Mouse (Mus musculus) testis, adult 2 months (tissue): Measurements from ENCODE around the gene Arvcf. TPM values are rescaled to one million over a fixed set of nuclear protein-coding genes. Genes with fewer than 3 reads are reported as not detected.

Experiments used
- H3K27ac ChIP-seq: fragments of 200-500 bp; 2 replicates; pipeline ENCODE4 v1.5.1; 2012; ENCODE audit warnings: low read depth, low read length; ENCODE audit not compliant: control insufficient read depth, insufficient read depth
- H3K27me3 ChIP-seq: fragments of 200-500 bp; 2 replicates; pipeline ENCODE4 v1.6.1; 2012; ENCODE audit warnings: mild to moderate bottlenecking, low read length, moderate library complexity; ENCODE audit not compliant: control insufficient read depth, insufficient read depth
- H3K36me3 ChIP-seq: fragments of 200-500 bp; 2 replicates; pipeline ENCODE4 v1.6.1; 2012; ENCODE audit warnings: mild to moderate bottlenecking, low read length; ENCODE audit not compliant: control insufficient read depth, insufficient read depth
- H3K4me1 ChIP-seq: fragments of 200-500 bp; 2 replicates; pipeline ENCODE4 v1.6.1; 2012; ENCODE audit warnings: low read length; ENCODE audit not compliant: control insufficient read depth, insufficient read depth
- H3K4me3 ChIP-seq: fragments of 200-500 bp; 2 replicates; pipeline ENCODE4 v1.5.1; 2012; ENCODE audit warnings: low read depth, mild to moderate bottlenecking, low read length, moderate library complexity, mixed read lengths; ENCODE audit not compliant: control insufficient read depth
- CTCF ChIP-seq: fragments of 200-500 bp; IDR thresholded peaks from 2 replicates; pipeline ENCODE4 v1.5.1; 2012; ENCODE audit warnings: low read depth, mild to moderate bottlenecking, inconsistent platforms, low read length, moderate library complexity; ENCODE audit not compliant: control insufficient read depth, insufficient read depth, insufficient replicate concordance
- POLR2A ChIP-seq: fragments of 200-500 bp; IDR thresholded peaks from 2 replicates; pipeline ENCODE4 v1.6.1; 2012; ENCODE audit warnings: low read depth, mild to moderate bottlenecking, inconsistent platforms, low read length, moderate library complexity; ENCODE audit not compliant: control insufficient read depth
- polyA plus RNA-seq: library from polyadenylated mRNA; depleted of rRNA; stranded (reverse); fragments of >200 nt; gene quantifications from 2 replicates; pipeline ENCODE4 v1.2.3, GENCODE M21; 2012; rRNA removed

The Arvcf gene
- 7.8 and 10.9 TPM in 2 replicates for polyA plus RNA-seq

DNA sequence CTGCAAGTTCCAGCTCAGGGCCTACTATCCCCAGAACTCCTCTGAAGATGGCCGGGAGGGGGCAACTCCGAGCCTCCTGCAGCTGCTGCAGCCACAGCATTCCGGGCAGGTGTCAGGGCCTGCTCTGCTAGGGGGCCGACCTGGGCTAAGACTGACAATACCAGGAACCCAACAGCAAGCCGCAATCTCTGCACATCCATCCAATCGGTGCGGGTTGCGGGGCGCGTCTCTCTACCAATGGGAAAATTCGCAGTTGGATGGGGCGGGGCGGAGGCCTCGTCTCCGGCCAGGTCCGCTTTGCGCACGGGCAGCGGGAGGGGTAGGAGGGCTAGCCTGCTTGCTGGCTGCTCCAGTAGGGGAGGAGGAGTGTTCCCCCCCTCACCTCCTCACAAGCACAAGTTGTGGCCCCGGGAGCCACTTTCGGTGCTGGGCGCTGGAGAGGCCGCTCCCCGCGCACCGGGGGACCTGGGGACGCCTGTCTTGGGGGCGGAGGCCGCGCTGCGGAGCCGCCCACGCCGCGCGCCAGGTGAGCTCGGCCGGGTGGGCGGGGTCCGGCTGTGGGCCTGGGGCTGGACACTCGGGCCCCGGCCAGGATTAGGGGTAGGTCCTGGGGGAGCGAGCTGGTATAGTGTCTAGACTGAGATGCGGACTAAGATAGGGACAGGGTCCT is at the start of gene Arvcf, which contains the start of gene Tango2:
Gene Arvcf, plus strand, starts transcription at position 252 of the 670 bp plus-strand sequence.
Gene Tango2, minus strand, starts transcription at position 173 of the 670 bp plus-strand sequence.
- peaks cover 13% of the 10 kb centered on the region for H3K4me1 ChIP-seq
- no peaks in the 10 kb centered on the region for H3K27me3 ChIP-seq
- peak within 1 kb of the TSS; percentile 88 for H3K4me3 ChIP-seq
- TF ChIP-seq CTCF = no peak
- peak; percentile 48 for TF ChIP-seq POLR2A
- no peaks in the 10 kb centered on the region for H3K36me3 ChIP-seq
- H3K27ac ChIP-seq = no peak within 1 kb of the TSS

DNA sequence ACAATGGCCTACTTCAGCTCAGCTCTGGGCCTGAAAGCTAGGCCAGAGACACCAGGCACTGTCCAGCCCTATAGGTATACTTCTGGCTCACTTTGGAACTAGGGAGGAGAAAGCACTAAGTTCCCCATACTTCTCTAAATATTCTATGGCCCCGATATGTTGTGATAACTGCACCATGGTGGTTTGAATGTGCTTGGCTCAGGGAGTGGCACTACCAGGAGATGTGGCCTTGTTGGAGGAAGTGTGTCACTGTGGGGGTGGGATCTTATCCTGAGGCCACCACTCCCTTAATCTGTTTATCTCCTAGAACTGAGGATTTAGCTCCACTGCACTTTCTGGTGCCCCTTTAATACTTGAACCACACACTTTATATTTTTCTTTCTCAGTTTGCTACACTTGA is 39.8 kb upstream of the Arvcf start:
- no peak overlapping the region for H3K4me3 ChIP-seq
- H3K27ac ChIP-seq = no peak overlapping the region
- H3K4me1 ChIP-seq = no peaks in the 10 kb centered on the region
- H3K36me3 ChIP-seq = no peaks in the 10 kb centered on the region
- H3K27me3 ChIP-seq = no peaks in the 10 kb centered on the region
- TF ChIP-seq CTCF = no peak
- TF ChIP-seq POLR2A = no peak

DNA sequence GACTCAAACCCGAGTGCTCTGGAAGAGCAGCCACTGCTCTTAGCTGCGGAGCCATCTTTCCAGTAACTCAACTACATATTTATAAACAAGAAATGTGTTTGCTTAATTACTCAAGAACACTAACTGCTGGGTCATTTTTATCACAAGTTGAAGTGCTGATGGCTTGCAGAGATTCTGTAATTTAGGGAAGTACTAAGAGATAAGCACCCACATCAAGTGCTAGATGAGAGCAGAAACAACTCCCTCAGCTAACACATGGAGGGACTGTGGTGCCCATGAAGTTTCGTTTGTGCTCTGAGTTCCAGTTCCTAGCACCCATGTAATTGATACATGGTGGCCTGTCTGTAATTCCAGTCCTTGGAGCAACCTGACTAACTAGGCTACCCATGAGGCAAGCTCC is 29.0 kb upstream of the Arvcf start:
- no peaks in the 10 kb centered on the region for H3K4me1 ChIP-seq
- H3K27me3 ChIP-seq = no peaks in the 10 kb centered on the region
- no peak for TF ChIP-seq CTCF
- TF ChIP-seq POLR2A = no peak

DNA sequence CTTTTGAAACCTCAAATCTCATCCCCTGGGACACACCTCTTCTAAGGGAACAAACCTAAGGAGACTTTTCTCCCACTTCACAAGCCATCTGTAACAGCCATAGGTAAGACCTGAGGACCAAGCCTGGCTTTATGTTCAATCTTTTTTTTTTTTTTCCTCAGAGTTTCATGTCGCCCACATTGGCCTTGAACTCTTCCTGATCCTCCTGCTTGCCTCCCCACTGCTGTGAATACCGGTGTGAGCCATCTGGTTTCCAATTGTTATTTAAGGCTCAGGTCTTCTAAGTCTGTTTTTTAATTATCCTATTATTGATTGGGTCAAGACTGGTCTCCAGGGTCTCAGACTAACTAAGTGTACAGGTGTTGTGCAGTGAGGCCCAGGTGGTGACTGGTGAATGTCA is 26.5 kb upstream of the Arvcf start:
- Histone ChIP-seq H3K27me3 (no peaks in the 10 kb centered on the region), H3K4me1 (no peaks in the 10 kb centered on the region), H3K27ac (no peak overlapping the region), H3K4me3 (no peak overlapping the region), H3K36me3 (no peaks in the 10 kb centered on the region)
- TF ChIP-seq POLR2A (no peak), CTCF (no peak)

More for the DNA sequence above, 29.0 kb upstream of the Arvcf start:
- H3K4me3 ChIP-seq = no peak overlapping the region
- H3K27ac ChIP-seq = no peak overlapping the region
- H3K36me3 ChIP-seq = no peaks in the 10 kb centered on the region

DNA sequence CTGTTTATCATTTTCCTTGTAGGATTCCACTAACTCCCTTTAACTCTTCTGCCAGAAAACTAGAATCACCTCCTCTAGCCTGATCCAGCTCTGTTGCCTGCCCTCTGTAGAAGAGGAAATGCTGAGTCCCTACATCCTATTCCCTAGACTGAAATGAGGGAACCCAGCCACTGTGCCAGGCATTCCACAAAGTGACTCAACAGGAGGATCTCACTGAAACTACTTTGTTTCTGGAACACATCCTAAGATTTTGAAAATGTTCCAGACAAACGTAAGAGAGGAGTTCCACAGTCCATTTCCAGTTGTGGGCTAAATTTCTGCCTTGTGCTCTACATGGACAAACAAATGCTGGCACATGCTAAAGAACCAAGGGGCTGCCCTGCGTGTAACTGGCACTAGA is 24.5 kb upstream of the Arvcf start:
- TF ChIP-seq POLR2A (no peak), CTCF (no peak)
- no peaks in the 10 kb centered on the region for H3K36me3 ChIP-seq
- H3K4me1 ChIP-seq = no peaks in the 10 kb centered on the region
- peak overlapping the region; percentile 56 for H3K4me3 ChIP-seq
- no peak overlapping the region for H3K27ac ChIP-seq
- H3K27me3 ChIP-seq = no peaks in the 10 kb centered on the region

DNA sequence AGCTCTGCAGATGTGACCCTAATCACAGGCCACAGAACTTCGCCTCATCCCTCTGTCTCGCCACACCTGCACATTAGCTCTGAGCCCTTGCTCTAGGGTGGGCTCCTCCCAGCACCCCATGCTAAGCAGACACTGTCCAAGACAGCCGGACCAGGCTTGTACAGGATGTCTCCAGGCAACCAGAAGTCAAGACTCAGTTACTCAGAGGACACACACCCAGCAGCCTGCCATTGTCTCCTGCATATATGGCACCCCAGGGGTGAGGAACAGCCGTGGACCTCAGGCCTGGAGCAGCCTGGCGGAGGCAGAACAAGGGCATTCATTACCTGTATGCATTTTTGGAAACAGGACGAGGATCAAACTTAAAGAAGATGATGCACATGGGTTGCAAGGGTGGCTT is 24.0 kb upstream of the Arvcf start:
- TF ChIP-seq POLR2A (no peak), CTCF (no peak)
- H3K36me3 ChIP-seq = no peaks in the 10 kb centered on the region
- peak overlapping the region; percentile 56 for H3K4me3 ChIP-seq
- no peaks in the 10 kb centered on the region for H3K4me1 ChIP-seq
- no peaks in the 10 kb centered on the region for H3K27me3 ChIP-seq
- no peak overlapping the region for H3K27ac ChIP-seq

DNA sequence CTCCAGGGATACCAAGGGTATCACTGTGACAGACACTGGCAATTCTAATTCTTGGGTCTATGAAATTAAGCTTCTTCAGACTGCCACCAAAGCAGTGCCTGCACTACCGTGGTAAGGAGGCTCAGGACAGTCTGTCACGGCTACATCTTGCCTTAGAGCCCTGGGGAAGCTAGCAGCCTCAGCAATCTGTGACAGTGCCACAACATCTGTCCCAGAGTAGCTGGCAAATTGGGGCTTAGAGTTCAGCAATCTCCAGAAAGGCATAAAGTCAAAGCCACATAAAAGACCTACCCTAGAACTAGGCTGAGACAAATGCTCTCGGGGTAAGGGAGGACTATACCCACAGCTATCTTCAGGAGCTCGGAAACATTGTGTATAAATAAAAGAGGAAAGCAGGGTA is 22.2 kb upstream of the Arvcf start:
- no peak for TF ChIP-seq CTCF
- TF ChIP-seq POLR2A = no peak
- no peaks in the 10 kb centered on the region for H3K4me1 ChIP-seq
- no peaks in the 10 kb centered on the region for H3K36me3 ChIP-seq
- no peak overlapping the region for H3K4me3 ChIP-seq
- no peak overlapping the region for H3K27ac ChIP-seq
- no peaks in the 10 kb centered on the region for H3K27me3 ChIP-seq

DNA sequence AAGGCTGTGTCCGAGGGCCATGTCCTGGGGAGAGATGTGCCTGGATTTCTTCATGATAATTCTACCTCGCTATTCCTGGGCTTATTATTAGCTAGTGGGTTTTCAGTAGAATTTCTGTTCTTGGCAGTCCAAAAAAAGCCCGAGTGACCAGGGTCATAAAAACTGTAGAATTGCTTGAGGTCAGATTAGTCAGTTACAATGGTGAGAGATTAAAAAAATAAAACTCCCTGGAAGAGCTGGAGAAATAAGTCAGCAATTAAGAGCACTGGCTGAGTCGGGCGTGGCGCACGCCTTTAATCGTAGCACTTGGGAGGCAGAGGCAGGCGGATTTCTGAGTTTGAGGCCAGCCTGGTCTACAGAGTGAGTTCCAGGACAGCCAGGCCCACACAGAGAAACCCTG is 20.0 kb upstream of the Arvcf start:
- Histone ChIP-seq H3K36me3 (no peaks in the 10 kb centered on the region), H3K27ac (no peak overlapping the region), H3K4me3 (no peak overlapping the region), H3K4me1 (no peaks in the 10 kb centered on the region), H3K27me3 (no peaks in the 10 kb centered on the region)
- TF ChIP-seq POLR2A = no peak
- no peak for TF ChIP-seq CTCF
